ENCODE assay signal across 16 mouse cellular contexts in genomic region chr1:89413122-89413521, GRCm38 (mm10). TPM values are rescaled to one million over a fixed set of nuclear protein-coding genes. Genes with fewer than 3 reads are reported as not detected.
A peak's percentile ranks its signal among the peaks of the same experiment; 100 is the strongest.
DNase-seq lines count a peak whose midpoint lies in the region; ATAC-seq lines count a peak whose summit lies in the region.
"Had no signal": no experiment of that assay in that cellular context is flagged by ENCODE, and none has a peak within 500 bp of the region (broad histone marks: within the 10 kb centered on the region; RNA-seq: fewer than 3 reads in every experiment).

No protein-coding gene starts in this region.

- intact Hi-C loops in left cerebral cortex, postnatal 36 days (cut with DNase I) = no loop called here

- H3K27me3 ChIP-seq in kidney, embryonic 14.5 days (ENCODE audit: control insufficient read depth, insufficient read depth, low read length) = no peaks in the 10 kb centered on the region
- no peaks in the 10 kb centered on the region for H3K27me3 ChIP-seq in lung, embryonic 16.5 days (ENCODE audit: control insufficient read depth, insufficient read depth, low read depth, low read length)
- H3K27me3 ChIP-seq in forebrain, embryonic 15.5 days = peaks cover 2% of the 10 kb centered on the region; the same call in 1 of the 2 replicates
- H3K27me3 ChIP-seq: CH12.LX; hindbrain, embryonic 15.5 days; stomach, embryonic 15.5 days had no signal

- no peaks in the 10 kb centered on the region for H3K4me1 ChIP-seq in kidney, embryonic 14.5 days (ENCODE audit: control insufficient read depth, insufficient read depth, low read length)
- peaks cover 12% of the 10 kb centered on the region for H3K4me1 ChIP-seq in lung, embryonic 16.5 days (replicated peaks; ENCODE audit: control insufficient read depth, insufficient read depth, low read length)
- no peaks in the 10 kb centered on the region for H3K4me1 ChIP-seq in forebrain, embryonic 15.5 days
- H3K4me1 ChIP-seq: forebrain, embryonic 12.5 days; heart, embryonic 12.5 days had no signal

- no peak overlapping the region for H3K4me3 ChIP-seq in kidney, embryonic 14.5 days (ENCODE audit: low read length)
- H3K4me3 ChIP-seq in lung, embryonic 16.5 days (ENCODE audit: low read length) = no peak overlapping the region
- no peak overlapping the region for H3K4me3 ChIP-seq in forebrain, embryonic 15.5 days
- H3K4me3 ChIP-seq: forebrain, embryonic 12.5 days; heart, embryonic 12.5 days; hindbrain, embryonic 15.5 days; left cerebral cortex, adult 2 months; stomach, embryonic 15.5 days had no signal

- no peak for ATAC-seq in kidney, embryonic 14.5 days (ENCODE audit: low FRiP score, low TSS enrichment)
- peak; percentile 89 for ATAC-seq in lung, embryonic 16.5 days (ENCODE audit: low read depth)
- no peak for ATAC-seq in forebrain, embryonic 15.5 days (replicated peaks)
- no peak for ATAC-seq in megakaryocyte-erythroid progenitor cell, adult 5-6 weeks (replicated peaks; ENCODE audit: low FRiP score, low TSS enrichment, poor library complexity, severe bottlenecking)

- WGBS in kidney, embryonic 14.5 days = 66% methylated on average over 2 of the region's 2 CpGs
- WGBS in lung, embryonic 16.5 days = 46% methylated on average over 2 of the region's 2 CpGs
- WGBS in forebrain, embryonic 15.5 days = 81% methylated on average over 2 of the region's 2 CpGs

- H3K9me3 ChIP-seq in kidney, embryonic 14.5 days (ENCODE audit: control insufficient read depth, low read length) = no peaks in the 10 kb centered on the region; the same call in 1 of the 2 replicates
- H3K9me3 ChIP-seq in lung, embryonic 16.5 days (ENCODE audit: control insufficient read depth, low read length) = no peaks in the 10 kb centered on the region
- no peaks in the 10 kb centered on the region for H3K9me3 ChIP-seq in forebrain, embryonic 15.5 days
- H3K9me3 ChIP-seq: forebrain, embryonic 12.5 days; hindbrain, embryonic 15.5 days; stomach, embryonic 15.5 days had no signal

- DNase-seq in kidney, adult 11 months = peak; percentile 81
- peak; percentile 76 for DNase-seq in adipocyte (ENCODE audit: low spot score)
- DNase-seq in gastrocnemius, postnatal 25 days = peak; percentile 18
- no peak for DNase-seq in left cerebral cortex, postnatal 36 days (ENCODE audit: low spot score in 2 of 2)
- DNase-seq: right cerebral cortex, postnatal 14 days had no signal

- no peak overlapping the region for H3K4me2 ChIP-seq in kidney, embryonic 14.5 days (replicated peaks; ENCODE audit: low read depth, low read length)
- no peak overlapping the region for H3K4me2 ChIP-seq in lung, embryonic 16.5 days (ENCODE audit: low read depth, low read length)
- no peak overlapping the region for H3K4me2 ChIP-seq in forebrain, embryonic 15.5 days (replicated peaks)
- H3K4me2 ChIP-seq: forebrain, embryonic 12.5 days; heart, embryonic 12.5 days; hindbrain, embryonic 15.5 days; stomach, embryonic 15.5 days had no signal

- no peak overlapping the region for H3K9ac ChIP-seq in kidney, embryonic 14.5 days (ENCODE audit: low read depth, low read length)
- no peak overlapping the region for H3K9ac ChIP-seq in lung, embryonic 16.5 days (ENCODE audit: low read length)
- H3K9ac ChIP-seq in forebrain, embryonic 15.5 days (replicated peaks) = no peak overlapping the region
- H3K9ac ChIP-seq: forebrain, embryonic 12.5 days; heart, embryonic 12.5 days; hindbrain, embryonic 15.5 days; stomach, embryonic 15.5 days had no signal

- H3K36me3 ChIP-seq in kidney, embryonic 14.5 days (ENCODE audit: control insufficient read depth, insufficient read depth, low read length) = no peaks in the 10 kb centered on the region
- no peaks in the 10 kb centered on the region for H3K36me3 ChIP-seq in lung, embryonic 16.5 days (ENCODE audit: control insufficient read depth, insufficient read depth, low read length)
- no peaks in the 10 kb centered on the region for H3K36me3 ChIP-seq in forebrain, embryonic 15.5 days
- H3K36me3 ChIP-seq: forebrain, embryonic 12.5 days; heart, embryonic 12.5 days; hindbrain, embryonic 15.5 days; stomach, embryonic 15.5 days had no signal

- no peak overlapping the region for H3K27ac ChIP-seq in kidney, embryonic 14.5 days (ENCODE audit: low read depth, low read length)
- H3K27ac ChIP-seq in lung, embryonic 16.5 days (ENCODE audit: low read length) = peak overlapping the region; percentile 24; the same call in 1 of the 2 replicates
- H3K27ac ChIP-seq in forebrain, embryonic 15.5 days (replicated peaks) = no peak overlapping the region
- H3K27ac ChIP-seq: forebrain, embryonic 12.5 days; hindbrain, embryonic 15.5 days; left cerebral cortex, adult 2 months; macrophage; stomach, embryonic 15.5 days had no signal

RNA-seq across cellular contexts. Expression of gene Agap1, which starts 41.5 kb away (rescaled TPM):
- 12.1 and 19.3 TPM in 2 replicates for polyA plus RNA-seq in kidney, embryonic 14.5 days (2014; fragmentation: Nextera tagmentation; extraction: Ambion mirVana)
- total RNA-seq in gastrocnemius, postnatal 25 days (2021) = 10 to 100 TPM; 15.1 to 21.8 TPM
- 7.6 TPM in 2 replicates for polyA plus RNA-seq in lung, embryonic 16.5 days (2015; fragmentation: Nextera tagmentation; extraction: Ambion mirVana)
- polyA plus RNA-seq in forebrain, embryonic 15.5 days (2015; fragmentation: Nextera tagmentation; extraction: Ambion mirVana) = 34.9 and 40.4 TPM in 2 replicates
- 29.5 and 35.0 TPM in 2 replicates for total RNA-seq in megakaryocyte-erythroid progenitor cell, adult 5-6 weeks (2014; fragmentation: Nextera tagmentation)
- 12.8 and 21.7 TPM in 2 replicates for total RNA-seq in megakaryocyte-erythroid progenitor cell, adult 5-6 weeks (2017)
- 100 to 1,000 TPM; 244 to 260 TPM for total RNA-seq in left cerebral cortex, postnatal 36 days (2021)
- total RNA-seq: CH12.LX had no signal

Comparison
In these comparisons a context has a peak if more than half of its experiments do, and no peak if none do; other contexts are left out.
1. DNase-seq: peak in kidney, adult 11 months (single experiment), adipocyte (single experiment) and gastrocnemius, postnatal 25 days (single experiment); none in left cerebral cortex, postnatal 36 days (0 of 2).
2. RNA of gene Agap1, which starts 41.5 kb away (total RNA-seq): 244 to 260 TPM in left cerebral cortex, postnatal 36 days; 12.8 to 35.0 TPM in megakaryocyte-erythroid progenitor cell, adult 5-6 weeks and 15.1 to 21.8 TPM in gastrocnemius, postnatal 25 days; every median in the first group is over 4 times any median in the second.